Mouse (Mus musculus) heart, postnatal 0 days (tissue): Measurements from ENCODE around the gene Cnot2. TPM values are rescaled to one million over a fixed set of nuclear protein-coding genes. Genes with fewer than 3 reads are reported as not detected.

Experiments used
- ATAC-seq: fragments of 200-750 bp; cut with Nextera tagmentation; 2 replicates; pipeline ENCODE4 v1.8.0; 2017; ENCODE audit warnings: low read depth, moderate number of reproducible peaks, moderate library complexity; ENCODE audit not compliant: insufficient read depth
- DNase-seq: peaks from one replicate; pipeline ENCODE4 v3.0.0-alpha.2; 2016; ENCODE audit warnings: low spot score
- H3K27ac ChIP-seq: fragments of 300-500 bp; sonication (generic); 2 replicates; pipeline ENCODE4 v1.5.1; 2014; ENCODE audit warnings: low read depth, mild to moderate bottlenecking
- H3K27me3 ChIP-seq: fragments of 300-500 bp; sonication (generic); 2 replicates; pipeline ENCODE4 v1.6.1; 2014; ENCODE audit warnings: low read length, mixed read lengths; ENCODE audit not compliant: control insufficient read depth, insufficient read depth
- H3K36me3 ChIP-seq: fragments of 300-500 bp; sonication (generic); replicated peaks from 2 replicates; pipeline ENCODE4 v1.6.1; 2014; ENCODE audit warnings: low read length, mixed read lengths; ENCODE audit not compliant: control insufficient read depth, insufficient read depth
- H3K4me1 ChIP-seq: fragments of 300-500 bp; sonication (generic); 2 replicates; pipeline ENCODE4 v1.6.1; 2014; ENCODE audit warnings: antibody characterized with exemption; ENCODE audit not compliant: control insufficient read depth, insufficient read depth
- H3K4me2 ChIP-seq: fragments of 300-500 bp; sonication (generic); 2 replicates; pipeline ENCODE4 v1.6.1; 2014; ENCODE audit warnings: low read depth, mild to moderate bottlenecking, low read length, moderate library complexity
- H3K4me3 ChIP-seq: fragments of 300-500 bp; sonication (generic); 2 replicates; pipeline ENCODE4 v1.5.1; 2014; ENCODE audit warnings: low read depth, low read length
- H3K9ac ChIP-seq: fragments of 300-500 bp; sonication (generic); replicated peaks from 2 replicates; pipeline ENCODE4 v1.6.1; 2014; ENCODE audit warnings: low read depth, low read length, mixed read lengths
- H3K9me3 ChIP-seq: fragments of 300-500 bp; sonication (generic); replicated peaks from 2 replicates; pipeline ENCODE4 v1.6.1; 2016; ENCODE audit warnings: low read length; ENCODE audit not compliant: control insufficient read depth
- CTCF ChIP-seq: IDR thresholded peaks from 2 replicates; pipeline ENCODE4 v1.5.1; 2016; ENCODE audit warnings: antibody characterized with exemption, control low read depth, low read depth
- EP300 ChIP-seq: IDR thresholded peaks from 2 replicates; pipeline ENCODE4 v1.6.1; 2016; ENCODE audit warnings: antibody characterized with exemption, low read depth
- WGBS: fragments of 180-500 bp; shearing (Covaris S2); extraction: QIAGEN DNeasy Blood & Tissue Kit; methylation state at CpG from one replicate; pipeline ENCODE4 v1.1.7; 2014; 5-methylcytosine and 5-hydroxymethylcytosine counted together
- microRNA-seq: library from miRNA; unstranded; fragments of <30 nt; microRNA quantifications from one replicate; pipeline ENCODE4, GENCODE M21; 2016
- polyA plus RNA-seq: library from polyadenylated mRNA; unstranded; fragments of >200 nt; fragmentation: Nextera tagmentation; extraction: Ambion mirVana; gene quantifications from 2 replicates; pipeline ENCODE4 v1.2.1, GENCODE M21; 2015
- total RNA-seq: library from RNA; depleted of rRNA; stranded (reverse); fragments of >200 nt; gene quantifications from 2 replicates; pipeline ENCODE4 v1.2.3, GENCODE M21; 2014; ENCODE audit warnings: low replicate concordance; rRNA removed

The Cnot2 gene
- total and polyA plus RNA-seq, 2 experiments from 2014 or later: 45.7 to 62.6 TPM

GRCm38 (mm10) chr10:116435455-116435854, 145.9 kb downstream of the Cnot2 start:
- Histone ChIP-seq H3K27ac (no peak overlapping the region), H3K27me3 (no peaks in the 10 kb centered on the region), H3K4me1 (0 out of 2 replicates have a peak, but pooled peaks cover 3% of the 10 kb centered on the region), H3K9ac (no peak overlapping the region), H3K4me2 (no peak overlapping the region), H3K9me3 (peaks cover 12% of the 10 kb centered on the region), H3K4me3 (no peak overlapping the region), H3K36me3 (no peaks in the 10 kb centered on the region)
- 84% methylated on average over 12 of the region's 12 CpGs for WGBS
- TF ChIP-seq CTCF (no peak), EP300 (no peak)
- ATAC-seq: no peak
- DNase-seq: no peak

Small RNA genes within 50 kb of the gene (microRNA-seq; reads per million reads assigned to microRNA genes)
- gene Gm25190: not detected

Other genes with a start within 250 kb of the Cnot2 start
- gene Kcnmb4, start 107.6 kb downstream of the Cnot2 start, total RNA-seq: 6.8 and 14.5 TPM in 2 replicates
- 1.00 and 1.3 TPM in 2 replicates for gene Kcnmb4, start 107.6 kb downstream of the Cnot2 start, polyA plus RNA-seq